Mouse (Mus musculus) kidney, adult 2 months (tissue): ENCODE measurements at regions not wholly inside any gene's neighbourhood (a gene's known extent, or its start where the extent isn't known, plus 50 kb on each side); places are given as distances from the start of the nearest gene placed in this dataset.

Experiments used
- CTCF ChIP-seq: fragments of 200-500 bp; conservative IDR thresholded peaks from 2 replicates; pipeline ENCODE4 v1.5.1; 2011; ENCODE audit warnings: low read depth, mild to moderate bottlenecking, control low read depth, low read length, moderate library complexity, mixed read lengths; ENCODE audit not compliant: insufficient read depth, insufficient read length
- POLR2A ChIP-seq: fragments of 200-500 bp; IDR thresholded peaks from one replicate; pipeline ENCODE4 v1.6.1; 2011; ENCODE audit warnings: low read depth, low read length, control low read depth

DNA sequence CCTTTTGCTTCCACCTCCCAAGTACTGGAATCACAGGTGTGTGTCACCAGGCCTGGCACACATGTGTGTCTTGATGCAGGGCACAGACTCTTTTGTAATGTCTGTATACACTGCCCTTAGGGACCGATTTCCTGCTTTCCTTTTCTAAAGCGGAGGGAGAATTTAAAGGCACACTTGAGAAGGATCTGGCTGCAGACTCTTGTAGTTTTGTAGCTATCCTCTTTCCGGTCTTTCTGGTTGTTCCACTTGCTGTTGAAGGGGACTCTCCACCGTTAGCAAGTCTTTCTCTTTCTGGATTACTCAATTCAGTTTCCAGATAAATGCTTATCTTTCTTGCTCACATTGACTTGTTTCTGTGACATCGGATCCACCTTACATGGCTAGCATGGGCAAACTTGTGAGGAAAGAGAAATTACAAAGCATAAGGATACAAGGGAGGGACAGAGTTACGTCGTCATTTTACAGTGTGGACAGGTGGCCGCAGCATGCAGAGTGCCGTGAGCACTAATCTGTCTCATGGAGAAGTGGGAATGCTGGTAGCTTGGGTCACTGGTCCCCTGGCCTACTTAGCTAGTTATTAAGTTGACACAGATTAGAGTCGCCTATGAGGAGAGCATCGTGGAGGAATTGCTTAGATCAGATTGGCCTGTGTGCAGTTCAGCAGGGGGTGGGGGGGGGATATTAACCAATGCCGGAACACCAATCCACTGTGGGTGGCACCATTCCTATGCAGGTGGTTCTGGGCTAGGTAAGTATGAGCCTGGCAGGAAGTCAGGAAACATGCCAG, 54.4 kb upstream of the Parp11 start:
- TF ChIP-seq POLR2A (no peak), CTCF (no peak)
